ENCODE assay signal across 9 mouse cellular contexts in the genomic region with DNA sequence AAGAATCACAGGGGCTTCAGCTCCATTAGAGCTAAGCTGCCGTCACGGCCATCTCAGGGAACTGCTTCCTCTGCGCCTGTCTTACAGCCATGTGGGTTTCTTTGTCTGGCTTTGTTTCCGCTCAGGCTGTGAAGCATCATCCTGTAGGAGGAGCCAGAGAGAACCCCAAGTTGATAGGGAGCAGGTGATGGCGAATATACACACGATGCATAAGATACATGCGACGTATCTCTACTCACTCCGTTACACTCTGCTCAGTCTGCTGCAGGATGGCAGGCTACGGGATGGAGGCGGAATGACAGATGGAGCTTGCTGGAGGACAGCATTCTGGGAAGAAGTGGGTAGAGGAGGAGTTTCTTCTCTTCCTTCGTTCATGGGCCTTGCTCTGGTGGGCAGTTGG. TPM values are rescaled to one million over a fixed set of nuclear protein-coding genes. Genes with fewer than 3 reads are reported as not detected.
DNase-seq lines count a peak whose midpoint lies in the region; ATAC-seq lines count a peak whose summit lies in the region.
"Had no signal": no experiment of that assay in that cellular context is flagged by ENCODE, and none has a peak within 500 bp of the region (broad histone marks: within the 10 kb centered on the region; RNA-seq: fewer than 3 reads in every experiment).

No protein-coding gene starts in this region.

- H3K36me3 ChIP-seq in hindbrain, embryonic 16.5 days (ENCODE audit: control insufficient read depth, insufficient read depth, low read length): no peaks in the 10 kb centered on the region

- no peak overlapping the region for H3K4me3 ChIP-seq in hindbrain, embryonic 16.5 days (ENCODE audit: low read length)

- 70% methylated on average over 12 of the region's 12 CpGs for WGBS in hindbrain, embryonic 16.5 days

- no peak overlapping the region for H3K4me2 ChIP-seq in hindbrain, embryonic 16.5 days (ENCODE audit: low read length)

- H3K9ac ChIP-seq in hindbrain, embryonic 16.5 days (ENCODE audit: low read depth, low read length): no peak overlapping the region

- H3K4me1 ChIP-seq in hindbrain, embryonic 16.5 days (ENCODE audit: control insufficient read depth, insufficient read depth, low read depth, low read length): peaks cover 6% of the 10 kb centered on the region; the same call in 1 of the 2 replicates

- DNase-seq in frontal cortex, postnatal 14 days (ENCODE audit: low spot score in 2 of 2): peak; percentile 33 to 38
- no peak for DNase-seq in frontal cortex, postnatal 25 days (ENCODE audit: low spot score in 2 of 2)
- DNase-seq in ES-CJ7 (ENCODE audit: low read depth, low spot score) (peak; percentile 73), adipocyte (ENCODE audit: low spot score) (no peak)
- peak; percentile 74 to 75 for DNase-seq in right cerebral cortex, adult 2 months (ENCODE audit: low spot score in 2 of 2)
- DNase-seq in adrenal gland, postnatal 10 days: no peak
- DNase-seq in heart, adult 11 months: no peak

- ATAC-seq in hindbrain, embryonic 16.5 days: peak; percentile 40; the same call in 1 of the 2 replicates
- ATAC-seq: Patski had no signal

- no peaks in the 10 kb centered on the region for H3K27me3 ChIP-seq in hindbrain, embryonic 16.5 days (replicated peaks; ENCODE audit: control insufficient read depth, insufficient read depth, low read length)
- H3K27me3 ChIP-seq: Patski had no signal

- H3K27ac ChIP-seq in hindbrain, embryonic 16.5 days (ENCODE audit: low read depth, low read length): no peak overlapping the region; the same call in 1 of the 2 replicates

- H3K9me3 ChIP-seq in hindbrain, embryonic 16.5 days (ENCODE audit: control insufficient read depth, low read length): no peaks in the 10 kb centered on the region

RNA-seq across cellular contexts. Expression of a gene that starts 37.9 kb away (rescaled TPM):
- 433 and 435 TPM in 2 replicates for polyA plus RNA-seq in hindbrain, embryonic 16.5 days (2015; fragmentation: Nextera tagmentation; extraction: Ambion mirVana)
- total RNA-seq in adrenal gland, postnatal 10 days (2021): 100 to 1,000 TPM; 179 to 181 TPM

Comparison
In these comparisons a context has a peak if more than half of its experiments do, and no peak if none do; other contexts are left out.
1. DNase-seq: peak in frontal cortex, postnatal 14 days (2 of 2), ES-CJ7 (single experiment) and right cerebral cortex, adult 2 months (2 of 2); none in frontal cortex, postnatal 25 days (0 of 2), adrenal gland, postnatal 10 days (single experiment), heart, adult 11 months (single experiment) and adipocyte (single experiment).